Mouse (Mus musculus): ENCODE data around the gene Prss46. TPM values are rescaled to one million over a fixed set of nuclear protein-coding genes. Genes with fewer than 3 reads are reported as not detected.
"Not testable (repeated sequence)": the region's sequence is repeated elsewhere in the genome, so short reads cannot be mapped to it uniquely, and the experiment has no call there.

Gene Prss46
- not detected in 2 replicates for polyA plus RNA-seq (2015; fragmentation: Nextera tagmentation; extraction: Ambion mirVana)

- Histone ChIP-seq H3K4me2 (ENCODE audit: low read length) (no peak within 1 kb of the TSS), H3K9ac (ENCODE audit: low read depth, low read length) (no peak within 1 kb of the TSS), H3K9me3 (replicated peaks; ENCODE audit: control insufficient read depth, low read length, poor library complexity, severe bottlenecking) (no peaks in the 10 kb centered on the region), H3K4me3 (ENCODE audit: low read depth, low read length) (no peak within 1 kb of the TSS), H3K4me1 (ENCODE audit: control insufficient read depth, insufficient read depth, low read length) (no peaks in the 10 kb centered on the region), H3K27me3 (ENCODE audit: control insufficient read depth, insufficient read depth, low read depth, low read length) (no peaks in the 10 kb centered on the region), H3K36me3 (ENCODE audit: control insufficient read depth, insufficient read depth, low read length) (no peaks in the 10 kb centered on the region), H3K27ac (ENCODE audit: low read length) (no peak within 1 kb of the TSS)
- ATAC-seq, result no peak
- WGBS, result 92% methylated on average over 10 of the region's 10 CpGs
Observed at GRCm38 (mm10) chr9:110844206-110844605, at the start of gene Prss46. Gene Prss46, plus strand, starts transcription at chr9:110844506.

GRCm38 (mm10) chr9:110797013-110797412, 47.3 kb upstream of the Prss46 start:
- WGBS, result 86% methylated on average over 10 of the region's 10 CpGs
- ATAC-seq, result no peak

GRCm38 (mm10) chr9:110797866-110798265, 46.4 kb upstream of the Prss46 start, which contains the start of gene Prss42:
Gene Prss42, plus strand, starts transcription at chr9:110798166.
- Histone ChIP-seq H3K9ac (ENCODE audit: low read depth, low read length) (no peak within 1 kb of the TSS), H3K27ac (ENCODE audit: low read length) (no peak within 1 kb of the TSS), H3K4me2 (ENCODE audit: low read length) (no peak within 1 kb of the TSS), H3K36me3 (ENCODE audit: control insufficient read depth, insufficient read depth, low read length) (no peaks in the 10 kb centered on the region), H3K4me3 (ENCODE audit: low read depth, low read length) (no peak within 1 kb of the TSS), H3K9me3 (replicated peaks; ENCODE audit: control insufficient read depth, low read length, poor library complexity, severe bottlenecking) (no peaks in the 10 kb centered on the region), H3K27me3 (ENCODE audit: control insufficient read depth, insufficient read depth, low read depth, low read length) (no peaks in the 10 kb centered on the region), H3K4me1 (ENCODE audit: control insufficient read depth, insufficient read depth, low read length) (no peaks in the 10 kb centered on the region)
- 90% methylated on average over 14 of the region's 14 CpGs for WGBS
- ATAC-seq, result no peak

More at GRCm38 (mm10) chr9:110797013-110797412, 47.3 kb upstream of the Prss46 start:
- no peaks in the 10 kb centered on the region for H3K27me3 ChIP-seq (ENCODE audit: control insufficient read depth, insufficient read depth, low read depth, low read length)
- H3K4me1 ChIP-seq (ENCODE audit: control insufficient read depth, insufficient read depth, low read length), result no peaks in the 10 kb centered on the region
- H3K9ac ChIP-seq (ENCODE audit: low read depth, low read length), result no peak overlapping the region
- H3K4me3 ChIP-seq (ENCODE audit: low read depth, low read length), result no peak overlapping the region
- no peak overlapping the region for H3K27ac ChIP-seq (ENCODE audit: low read length)
- no peak overlapping the region for H3K4me2 ChIP-seq (ENCODE audit: low read length)
- no peaks in the 10 kb centered on the region for H3K36me3 ChIP-seq (ENCODE audit: control insufficient read depth, insufficient read depth, low read length)
- no peaks in the 10 kb centered on the region for H3K9me3 ChIP-seq (replicated peaks; ENCODE audit: control insufficient read depth, low read length, poor library complexity, severe bottlenecking)

- Histone ChIP-seq H3K4me2 (ENCODE audit: low read length) (no peak overlapping the region), H3K36me3 (ENCODE audit: control insufficient read depth, insufficient read depth, low read length) (no peaks in the 10 kb centered on the region), H3K4me1 (ENCODE audit: control insufficient read depth, insufficient read depth, low read length) (no peaks in the 10 kb centered on the region), H3K27ac (ENCODE audit: low read length) (no peak overlapping the region), H3K9me3 (replicated peaks; ENCODE audit: control insufficient read depth, low read length, poor library complexity, severe bottlenecking) (no peaks in the 10 kb centered on the region), H3K4me3 (ENCODE audit: low read depth, low read length) (no peak overlapping the region), H3K27me3 (ENCODE audit: control insufficient read depth, insufficient read depth, low read depth, low read length) (no peaks in the 10 kb centered on the region), H3K9ac (ENCODE audit: low read depth, low read length) (no peak overlapping the region)
- ATAC-seq, result no peak
- 91% methylated on average over 8 of the region's 8 CpGs for WGBS
Observed at GRCm38 (mm10) chr9:110800834-110801479, 43.3 kb upstream of the Prss46 start.

- H3K36me3 ChIP-seq (ENCODE audit: control insufficient read depth, insufficient read depth, low read length), result no peaks in the 10 kb centered on the region
- no peaks in the 10 kb centered on the region for H3K4me1 ChIP-seq (ENCODE audit: control insufficient read depth, insufficient read depth, low read length)
- H3K9ac ChIP-seq (ENCODE audit: low read depth, low read length), result no peak overlapping the region
- no peak overlapping the region for H3K4me2 ChIP-seq (ENCODE audit: low read length)
- WGBS, result 74% methylated on average over 4 of the region's 4 CpGs
- ATAC-seq, result no peak
- no peak overlapping the region for H3K4me3 ChIP-seq (ENCODE audit: low read depth, low read length)
- H3K9me3 ChIP-seq (replicated peaks; ENCODE audit: control insufficient read depth, low read length, poor library complexity, severe bottlenecking), result no peaks in the 10 kb centered on the region
- no peak overlapping the region for H3K27ac ChIP-seq (ENCODE audit: low read length)
- H3K27me3 ChIP-seq (ENCODE audit: control insufficient read depth, insufficient read depth, low read depth, low read length), result no peaks in the 10 kb centered on the region
Observed at GRCm38 (mm10) chr9:110803294-110803693, 41.0 kb upstream of the Prss46 start.

GRCm38 (mm10) chr9:110810051-110810450, 34.3 kb upstream of the Prss46 start:
- Histone ChIP-seq H3K9ac (ENCODE audit: low read depth, low read length) (no peak overlapping the region), H3K4me1 (ENCODE audit: control insufficient read depth, insufficient read depth, low read length) (no peaks in the 10 kb centered on the region), H3K4me3 (ENCODE audit: low read depth, low read length) (no peak overlapping the region), H3K9me3 (replicated peaks; ENCODE audit: control insufficient read depth, low read length, poor library complexity, severe bottlenecking) (no peaks in the 10 kb centered on the region), H3K27me3 (ENCODE audit: control insufficient read depth, insufficient read depth, low read depth, low read length) (no peaks in the 10 kb centered on the region), H3K4me2 (ENCODE audit: low read length) (no peak overlapping the region), H3K27ac (ENCODE audit: low read length) (no peak overlapping the region), H3K36me3 (ENCODE audit: control insufficient read depth, insufficient read depth, low read length) (no peaks in the 10 kb centered on the region)
- WGBS, result 91% methylated on average over 4 of the region's 4 CpGs
- ATAC-seq, result no peak

- WGBS, result 70% methylated on average over 17 of the region's 18 CpGs
- Histone ChIP-seq H3K4me2 (ENCODE audit: low read length) (no peak within 1 kb of the TSS), H3K27me3 (ENCODE audit: control insufficient read depth, insufficient read depth, low read depth, low read length) (no peaks in the 10 kb centered on the region), H3K36me3 (ENCODE audit: control insufficient read depth, insufficient read depth, low read length) (no peaks in the 10 kb centered on the region), H3K9ac (ENCODE audit: low read depth, low read length) (no peak within 1 kb of the TSS), H3K27ac (ENCODE audit: low read length) (no peak within 1 kb of the TSS), H3K9me3 (replicated peaks; ENCODE audit: control insufficient read depth, low read length, poor library complexity, severe bottlenecking) (no peaks in the 10 kb centered on the region), H3K4me3 (ENCODE audit: low read depth, low read length) (no peak within 1 kb of the TSS), H3K4me1 (ENCODE audit: control insufficient read depth, insufficient read depth, low read length) (no peaks in the 10 kb centered on the region)
- ATAC-seq, result no peak
Observed at GRCm38 (mm10) chr9:110813789-110814188, 30.5 kb upstream of the Prss46 start, which contains the start of gene Prss44. Gene Prss44, plus strand, starts transcription at chr9:110813994.

GRCm38 (mm10) chr9:110820546-110820945, 23.8 kb upstream of the Prss46 start:
- ATAC-seq, result not testable (repeated sequence)

GRCm38 (mm10) chr9:110821436-110821835, 22.9 kb upstream of the Prss46 start:
- Histone ChIP-seq H3K4me1 (ENCODE audit: control insufficient read depth, insufficient read depth, low read length) (no peaks in the 10 kb centered on the region), H3K36me3 (ENCODE audit: control insufficient read depth, insufficient read depth, low read length) (no peaks in the 10 kb centered on the region), H3K4me2 (ENCODE audit: low read length) (no peak overlapping the region), H3K9ac (ENCODE audit: low read depth, low read length) (no peak overlapping the region), H3K27ac (ENCODE audit: low read length) (no peak overlapping the region), H3K4me3 (ENCODE audit: low read depth, low read length) (no peak overlapping the region), H3K9me3 (replicated peaks; ENCODE audit: control insufficient read depth, low read length, poor library complexity, severe bottlenecking) (no peaks in the 10 kb centered on the region), H3K27me3 (ENCODE audit: control insufficient read depth, insufficient read depth, low read depth, low read length) (no peaks in the 10 kb centered on the region)
- WGBS, result 88% methylated on average over 7 of the region's 7 CpGs
- ATAC-seq, result no peak

More at GRCm38 (mm10) chr9:110820546-110820945, 23.8 kb upstream of the Prss46 start:
- not testable (repeated sequence) for H3K36me3 ChIP-seq (ENCODE audit: control insufficient read depth, insufficient read depth, low read length); H3K27me3 ChIP-seq (ENCODE audit: control insufficient read depth, insufficient read depth, low read depth, low read length); H3K4me2 ChIP-seq (ENCODE audit: low read length); H3K4me3 ChIP-seq (ENCODE audit: low read depth, low read length); H3K9me3 ChIP-seq (replicated peaks; ENCODE audit: control insufficient read depth, low read length, poor library complexity, severe bottlenecking); H3K4me1 ChIP-seq (ENCODE audit: control insufficient read depth, insufficient read depth, low read length); H3K27ac ChIP-seq (ENCODE audit: low read length); H3K9ac ChIP-seq (ENCODE audit: low read depth, low read length)

All from midbrain, embryonic 16.5 days (tissue).